9 mouse cellular contexts compared by ENCODE assay signal in the genomic region with DNA sequence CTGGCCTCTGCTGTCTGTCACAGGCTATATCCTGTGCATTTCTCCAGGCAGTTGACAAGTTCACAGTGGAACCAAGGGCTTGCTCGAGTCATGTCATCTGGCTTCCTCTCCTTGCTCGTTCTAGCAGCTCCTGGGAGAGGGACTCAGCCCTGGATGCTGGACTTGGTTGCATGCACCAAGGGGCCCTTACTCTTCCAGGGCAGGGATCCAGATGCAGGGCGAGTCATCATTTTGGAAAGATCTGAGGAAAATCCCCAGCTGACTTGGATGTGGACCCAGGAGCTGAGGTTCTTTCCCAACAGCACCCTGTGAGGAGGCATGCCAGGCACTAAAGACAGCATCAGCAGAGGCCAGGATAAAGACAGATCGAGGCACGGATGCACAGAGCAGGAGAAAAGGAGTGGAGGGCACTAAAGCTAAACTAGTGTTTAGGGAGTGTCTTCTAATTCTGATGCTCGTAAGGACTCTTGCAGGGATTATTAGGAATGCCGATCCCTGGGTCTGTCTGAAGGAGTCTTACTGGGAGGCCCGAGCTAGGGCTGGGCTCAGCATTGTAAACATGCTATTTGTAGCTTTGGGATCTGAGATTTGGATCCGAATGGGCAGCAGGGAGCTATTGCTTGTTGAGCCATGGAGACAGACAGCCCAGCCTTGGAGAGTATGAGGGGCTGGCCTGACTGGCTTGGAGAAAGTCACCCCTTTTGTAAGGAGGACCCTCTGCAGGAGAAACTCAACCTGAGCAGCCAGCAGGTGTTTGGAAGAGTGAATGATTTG.
DNase-seq lines count a peak whose midpoint lies in the region; ATAC-seq and TF ChIP-seq lines count a peak whose summit lies in the region.
"Had no signal": no experiment of that assay in that cellular context is flagged by ENCODE, and none has a peak within 500 bp of the region (broad histone marks: within the 10 kb centered on the region; RNA-seq: fewer than 3 reads in every experiment).

No protein-coding gene starts in this region.

- no peak for TF ChIP-seq CTCF in intestine, postnatal 0 days (IDR thresholded peaks at IDR 0.05; ENCODE audit: low read depth)
- no peak for TF ChIP-seq CTCF in thymus, adult 2 months (IDR thresholded peaks at IDR 0.05; ENCODE audit: borderline replicate concordance, control insufficient read depth, extremely low read depth, insufficient read depth, low read length, poor library complexity)

- DNase-seq in 3T3-L1 (ENCODE audit: low read depth, low spot score) (peak; percentile 89), NIH3T3 (ENCODE audit: low read depth) (peak; percentile 96)
- peak; percentile 66 for DNase-seq in heart, adult 8-10 months (ENCODE audit: low spot score)
- DNase-seq in thymus, adult 2 months: no peak
- DNase-seq in liver, embryonic 11.5 days (ENCODE audit: low spot score): no peak
- no peak for DNase-seq in layer of hippocampus, postnatal 10 days (ENCODE audit: low spot score in 2 of 2)
- no peak for DNase-seq in spleen, postnatal 10 days (ENCODE audit: low spot score in 2 of 2)

- no peaks in the 10 kb centered on the region for H3K9me3 ChIP-seq in intestine, postnatal 0 days (ENCODE audit: control insufficient read depth)
- no peaks in the 10 kb centered on the region for H3K9me3 ChIP-seq in liver, embryonic 11.5 days (ENCODE audit: control insufficient read depth, low read length)
- H3K9me3 ChIP-seq: hindbrain, embryonic 13.5 days had no signal

- ATAC-seq in intestine, postnatal 0 days: no peak
- ATAC-seq in liver, embryonic 11.5 days (replicated peaks; ENCODE audit: low FRiP score): no peak

- no peak for TF ChIP-seq POLR2A in thymus, adult 2 months (IDR thresholded peaks at IDR 0.05; ENCODE audit: control insufficient read depth, extremely low read depth, insufficient read depth, low read length, poor library complexity)

- WGBS in intestine, postnatal 0 days: 45% methylated on average over 9 of the region's 9 CpGs
- WGBS in thymus, adult 2 months: 90% methylated on average over 9 of the region's 9 CpGs
- WGBS in liver, embryonic 11.5 days: 57% methylated on average over 9 of the region's 9 CpGs

- no peak overlapping the region for H3K4me3 ChIP-seq in intestine, postnatal 0 days (ENCODE audit: low read depth, low read length)
- no peak overlapping the region for H3K4me3 ChIP-seq in thymus, adult 2 months (ENCODE audit: control insufficient read depth, insufficient read depth, low read length)
- no peak overlapping the region for H3K4me3 ChIP-seq in liver, embryonic 11.5 days (ENCODE audit: low read depth, low read length)
- H3K4me3 ChIP-seq: hindbrain, embryonic 13.5 days had no signal

- no peaks in the 10 kb centered on the region for H3K27me3 ChIP-seq in intestine, postnatal 0 days (replicated peaks; ENCODE audit: control insufficient read depth, insufficient read depth, low read length)
- no peaks in the 10 kb centered on the region for H3K27me3 ChIP-seq in thymus, adult 2 months (ENCODE audit: control insufficient read depth, insufficient read depth, low read length)
- no peaks in the 10 kb centered on the region for H3K27me3 ChIP-seq in liver, embryonic 11.5 days (replicated peaks; ENCODE audit: control insufficient read depth, insufficient read depth, low read length)
- H3K27me3 ChIP-seq: hindbrain, embryonic 13.5 days had no signal

- H3K27ac ChIP-seq in intestine, postnatal 0 days (ENCODE audit: low read depth, low read length): peak overlapping the region; percentile 21
- H3K27ac ChIP-seq in thymus, adult 2 months (ENCODE audit: control insufficient read depth, insufficient read depth, low read length): no peak overlapping the region
- H3K27ac ChIP-seq in liver, embryonic 11.5 days (ENCODE audit: low read depth, low read length): no peak overlapping the region
- H3K27ac ChIP-seq: hindbrain, embryonic 13.5 days had no signal

- peaks cover 12% of the 10 kb centered on the region for H3K4me1 ChIP-seq in intestine, postnatal 0 days (replicated peaks; ENCODE audit: control insufficient read depth, insufficient read depth, low read length)
- H3K4me1 ChIP-seq in thymus, adult 2 months (replicated peaks; ENCODE audit: control insufficient read depth, insufficient read depth, low read length): no peaks in the 10 kb centered on the region; the same call in 1 of the 2 replicates
- H3K4me1 ChIP-seq in liver, embryonic 11.5 days (replicated peaks; ENCODE audit: control insufficient read depth, insufficient read depth, low read length): peaks cover 14% of the 10 kb centered on the region

- peaks cover 3% of the 10 kb centered on the region; the same call in 1 of the 2 replicates for H3K36me3 ChIP-seq in intestine, postnatal 0 days (ENCODE audit: control insufficient read depth, insufficient read depth)
- no peaks in the 10 kb centered on the region for H3K36me3 ChIP-seq in thymus, adult 2 months (ENCODE audit: control insufficient read depth, insufficient read depth, low read length)
- peaks cover 2% of the 10 kb centered on the region; the same call in 1 of the 2 replicates for H3K36me3 ChIP-seq in liver, embryonic 11.5 days (ENCODE audit: control insufficient read depth, insufficient read depth, low read length)
- H3K36me3 ChIP-seq: hindbrain, embryonic 13.5 days had no signal

- H3K9ac ChIP-seq in intestine, postnatal 0 days (ENCODE audit: low read depth, low read length): no peak overlapping the region
- no peak overlapping the region for H3K9ac ChIP-seq in liver, embryonic 11.5 days (ENCODE audit: low read depth, low read length)
- H3K9ac ChIP-seq: hindbrain, embryonic 13.5 days had no signal

- no peak overlapping the region for H3K4me2 ChIP-seq in intestine, postnatal 0 days (replicated peaks; ENCODE audit: low read depth)
- no peak overlapping the region for H3K4me2 ChIP-seq in liver, embryonic 11.5 days
- H3K4me2 ChIP-seq: hindbrain, embryonic 13.5 days had no signal

Comparison
In these comparisons a context has a peak if more than half of its experiments do, and no peak if none do; other contexts are left out.
1. DNase-seq: peak in 3T3-L1 (single experiment), NIH3T3 (single experiment) and heart, adult 8-10 months (single experiment); none in thymus, adult 2 months (single experiment), liver, embryonic 11.5 days (single experiment), layer of hippocampus, postnatal 10 days (0 of 2) and spleen, postnatal 10 days (0 of 2).